Mouse (Mus musculus) megakaryocyte, embryonic 14.5 days (primary cell): Measurements from ENCODE around the gene Il15.

Source experiments
- FLI1 ChIP-seq: IDR thresholded peaks from 2 replicates; pipeline ENCODE4 v1.6.1; 2012; ENCODE audit warnings: low read length, inconsistent platforms, mixed read lengths
- GATA1 ChIP-seq: IDR thresholded peaks from 3 replicates; pipeline ENCODE4 v1.6.1; 2012; ENCODE audit warnings: mixed read lengths, low read length, inconsistent platforms, borderline replicate concordance

- TF ChIP-seq GATA1: no peak
- TF ChIP-seq FLI1: no peak
These were observed 111.4 kb downstream of the Il15 start for GRCm38 (mm10) chr8:82291659-82292058.
